Mouse (Mus musculus) cerebellum, adult 2 months (tissue): Measurements from ENCODE around the gene AC131692.1.
"Not testable (repeated sequence)": the region's sequence is repeated elsewhere in the genome, so short reads cannot be mapped to it uniquely, and the experiment has no call there.

Source experiments
- CTCF ChIP-seq: fragments of 200-500 bp; IDR thresholded peaks from 2 replicates; pipeline ENCODE4 v1.5.1; 2011; ENCODE audit warnings: low read depth, mild to moderate bottlenecking, control low read depth, low read length, moderate library complexity, borderline replicate concordance; ENCODE audit not compliant: insufficient read depth
- POLR2A ChIP-seq: fragments of 200-500 bp; IDR thresholded peaks from 2 replicates; pipeline ENCODE4 v1.6.1; 2011; ENCODE audit warnings: low read length, control low read depth, borderline replicate concordance; ENCODE audit not compliant: insufficient read depth

- TF ChIP-seq CTCF, POLR2A: not testable (repeated sequence)
These were observed 36.4 kb downstream of the AC131692.1 start for GRCm38 (mm10) chr19:6130414-6131128.
